Mouse (Mus musculus): ENCODE results near the gene Gjc3.

The Gjc3 gene

GRCm38 (mm10) chr5:137909564-137910262, 53.2 kb downstream of the Gjc3 start:
- DNase-seq (ENCODE audit: extremely low spot score): no peak
